Mouse (Mus musculus) olfactory bulb, adult 2 months (tissue): ENCODE measurements around the gene Tcl1.
"Not testable (repeated sequence)": the region's sequence is repeated elsewhere in the genome, so short reads cannot be mapped to it uniquely, and the experiment has no call there.

Source experiments
- CTCF ChIP-seq: fragments of 200-500 bp; IDR thresholded peaks from 2 replicates; pipeline ENCODE4 v1.5.1; 2012; ENCODE audit warnings: low read depth, mild to moderate bottlenecking, low read length, moderate library complexity; ENCODE audit not compliant: insufficient read depth
- POLR2A ChIP-seq: fragments of 200-500 bp; IDR thresholded peaks from 2 replicates; pipeline ENCODE4 v1.6.1; 2012; ENCODE audit warnings: mild to moderate bottlenecking, low read depth, low read length, moderate library complexity; ENCODE audit not compliant: insufficient read depth

- not testable (repeated sequence) for TF ChIP-seq POLR2A, CTCF
These were observed 20.9 kb downstream of the Tcl1 start, which contains the start of gene Tcl1b4 for GRCm38 (mm10) chr12:105201657-105202056.
